Mouse (Mus musculus): ENCODE results near the gene D1Pas1. TPM values are rescaled to one million over a fixed set of nuclear protein-coding genes. Genes with fewer than 3 reads are reported as not detected.

The D1Pas1 gene
- polyA plus RNA-seq, 1 experiment from 2014 or later: 0.15 TPM

DNA sequence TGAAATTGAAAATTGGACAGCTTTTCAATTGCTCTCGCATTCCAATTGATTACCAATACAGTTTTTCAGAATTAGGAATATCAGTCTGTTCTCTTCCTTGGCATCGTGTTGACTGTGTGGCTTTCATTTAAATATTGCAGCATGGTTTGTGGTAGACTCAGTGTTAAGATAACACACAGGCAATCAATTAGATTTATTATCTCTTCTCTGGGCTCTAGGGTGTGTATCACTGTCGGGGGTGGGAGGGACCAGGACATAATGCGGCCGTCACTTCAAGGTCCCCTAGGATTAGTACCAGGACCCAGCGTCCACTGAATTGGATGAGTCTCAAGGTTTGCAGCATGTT, 36.4 kb upstream of the D1Pas1 start:
- ATAC-seq (ENCODE audit: low FRiP score) (no peak), DNase-seq (ENCODE audit: low spot score, missing footprints) (peak; percentile 68)
- H3K27me3 ChIP-seq (ENCODE audit: control insufficient read depth, insufficient read depth, low read length): peaks cover 6% of the 10 kb centered on the region; the same call in 1 of the 2 replicates
- H3K4me1 ChIP-seq (ENCODE audit: control insufficient read depth, insufficient read depth, low read length): no peaks in the 10 kb centered on the region
- H3K27ac ChIP-seq (ENCODE audit: low read depth, low read length): no peak overlapping the region
- no peaks in the 10 kb centered on the region for H3K36me3 ChIP-seq (ENCODE audit: control insufficient read depth, insufficient read depth, low read length)
- H3K4me2 ChIP-seq: no peak overlapping the region
- H3K4me3 ChIP-seq (ENCODE audit: low read depth, low read length): no peak overlapping the region
- no peaks in the 10 kb centered on the region for H3K9me3 ChIP-seq (ENCODE audit: control insufficient read depth, low read length)
- 85% methylated on average over 6 of the region's 6 CpGs for WGBS
- no peak overlapping the region for H3K9ac ChIP-seq (ENCODE audit: low read length)

DNA sequence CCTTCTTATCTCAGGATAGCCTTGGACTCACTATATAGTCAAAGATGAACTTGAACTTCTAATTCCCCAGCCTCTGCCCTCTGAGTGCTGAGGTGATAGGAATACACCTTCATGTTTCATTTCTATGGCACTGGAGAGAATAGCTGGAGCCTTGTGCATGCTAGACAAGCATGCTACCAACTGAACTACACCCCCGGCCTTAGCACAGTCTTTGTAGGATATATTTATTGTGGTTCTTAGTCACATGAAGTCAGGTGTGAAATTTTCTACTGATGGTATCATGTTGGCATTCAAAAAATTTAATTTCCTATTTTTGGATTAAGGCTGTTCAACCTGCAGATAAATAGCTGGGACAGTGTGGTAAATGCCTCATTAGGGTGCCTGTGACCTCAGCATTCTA, 33.0 kb upstream of the D1Pas1 start:
- 88% methylated on average over 1 of the region's 1 CpGs for WGBS
- no peaks in the 10 kb centered on the region for H3K36me3 ChIP-seq (ENCODE audit: control insufficient read depth, insufficient read depth, low read length)
- H3K27ac ChIP-seq (ENCODE audit: low read depth, low read length): no peak overlapping the region
- no peak overlapping the region for H3K9ac ChIP-seq (ENCODE audit: low read length)
- H3K4me3 ChIP-seq (ENCODE audit: low read depth, low read length): no peak overlapping the region
- no peaks in the 10 kb centered on the region for H3K4me1 ChIP-seq (ENCODE audit: control insufficient read depth, insufficient read depth, low read length)
- no peak overlapping the region for H3K4me2 ChIP-seq
- H3K9me3 ChIP-seq (ENCODE audit: control insufficient read depth, low read length): no peaks in the 10 kb centered on the region
- DNase-seq (ENCODE audit: low spot score, missing footprints): peak; percentile 44
- H3K27me3 ChIP-seq (ENCODE audit: control insufficient read depth, insufficient read depth, low read length): no peaks in the 10 kb centered on the region
- no peak for ATAC-seq (ENCODE audit: low FRiP score)

DNA sequence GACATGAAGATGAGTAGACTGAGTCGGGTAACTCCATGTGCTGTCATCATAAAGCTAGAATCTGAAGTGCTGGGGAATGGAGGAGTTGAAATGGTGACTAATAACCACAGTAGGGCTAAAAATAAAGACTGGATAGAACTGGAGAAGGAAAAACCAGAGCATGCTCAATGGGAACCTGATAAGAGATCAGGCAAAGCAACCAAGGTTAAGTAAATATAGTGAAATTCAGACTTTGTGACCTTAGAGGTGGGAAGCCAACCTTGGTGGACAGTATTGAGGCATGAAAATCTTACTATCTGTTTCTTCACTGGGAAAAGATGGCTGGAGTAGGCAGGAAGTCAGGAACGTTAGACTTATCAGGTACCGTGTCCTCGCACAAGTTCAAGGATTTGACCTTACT, 14.8 kb upstream of the D1Pas1 start:
- Histone ChIP-seq H3K4me2 (no peak overlapping the region), H3K4me1 (ENCODE audit: control insufficient read depth, insufficient read depth, low read length) (no peaks in the 10 kb centered on the region), H3K36me3 (ENCODE audit: control insufficient read depth, insufficient read depth, low read length) (no peaks in the 10 kb centered on the region), H3K27me3 (ENCODE audit: control insufficient read depth, insufficient read depth, low read length) (no peaks in the 10 kb centered on the region), H3K27ac (ENCODE audit: low read depth, low read length) (no peak overlapping the region), H3K9me3 (ENCODE audit: control insufficient read depth, low read length) (no peaks in the 10 kb centered on the region), H3K9ac (ENCODE audit: low read length) (no peak overlapping the region), H3K4me3 (ENCODE audit: low read depth, low read length) (no peak overlapping the region)
- no peak for ATAC-seq (ENCODE audit: low FRiP score)
- WGBS: 97% methylated on average over 4 of the region's 4 CpGs
- DNase-seq (ENCODE audit: low spot score, missing footprints): no peak

DNA sequence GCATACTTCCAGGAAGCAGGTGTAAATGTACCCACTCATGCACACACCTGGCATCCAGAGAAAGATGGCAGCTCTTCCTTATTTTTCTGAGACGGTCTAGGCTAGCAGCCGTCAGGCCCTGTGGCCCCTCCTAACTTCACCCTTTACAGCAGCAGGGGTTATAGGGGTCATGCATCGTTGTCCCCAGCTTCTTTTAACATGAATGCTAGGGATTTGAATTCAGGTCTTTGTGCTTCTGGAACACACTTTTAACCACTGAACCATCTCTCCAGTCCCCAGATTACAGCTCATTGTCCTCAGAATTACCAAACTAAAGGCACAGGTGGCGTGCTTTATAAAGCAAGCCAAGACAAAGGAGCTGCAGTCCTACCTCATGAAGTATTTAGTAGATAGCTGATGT, 12.6 kb upstream of the D1Pas1 start:
- 75% methylated on average over 4 of the region's 4 CpGs for WGBS
- no peaks in the 10 kb centered on the region for H3K27me3 ChIP-seq (ENCODE audit: control insufficient read depth, insufficient read depth, low read length)

DNA sequence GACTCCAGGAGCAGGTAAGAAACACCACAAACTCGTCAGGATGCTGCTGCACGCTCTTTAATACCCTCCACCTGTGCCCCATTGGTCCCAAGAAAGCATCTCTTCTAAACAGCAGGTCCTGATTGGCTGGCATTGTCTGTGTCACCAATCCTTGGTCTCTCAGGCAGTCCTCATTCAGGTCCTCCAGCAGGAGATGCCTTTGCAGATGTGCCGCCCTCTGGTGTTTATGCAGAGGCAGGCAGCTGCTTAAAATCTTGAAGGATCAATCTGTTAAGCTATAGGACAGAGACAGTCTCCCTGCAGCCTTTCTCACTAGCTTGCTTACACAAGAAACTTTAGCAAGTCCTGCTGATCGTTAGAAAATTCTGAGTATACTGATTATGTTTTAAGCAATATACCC, 7.8 kb upstream of the D1Pas1 start:
- no peak overlapping the region for H3K4me3 ChIP-seq (ENCODE audit: low read depth, low read length)
- WGBS: 49% methylated on average over 4 of the region's 4 CpGs
- no peaks in the 10 kb centered on the region for H3K27me3 ChIP-seq (ENCODE audit: control insufficient read depth, insufficient read depth, low read length)
- H3K9ac ChIP-seq (ENCODE audit: low read length): no peak overlapping the region
- ATAC-seq (ENCODE audit: low FRiP score) (no peak), DNase-seq (ENCODE audit: low spot score, missing footprints) (no peak)
- no peaks in the 10 kb centered on the region for H3K4me1 ChIP-seq (ENCODE audit: control insufficient read depth, insufficient read depth, low read length)
- no peak overlapping the region for H3K4me2 ChIP-seq
- no peaks in the 10 kb centered on the region for H3K9me3 ChIP-seq (ENCODE audit: control insufficient read depth, low read length)
- no peak overlapping the region for H3K27ac ChIP-seq (ENCODE audit: low read depth, low read length)
- H3K36me3 ChIP-seq (ENCODE audit: control insufficient read depth, insufficient read depth, low read length): no peaks in the 10 kb centered on the region

More for the DNA sequence above, 12.6 kb upstream of the D1Pas1 start:
- Histone ChIP-seq H3K36me3 (ENCODE audit: control insufficient read depth, insufficient read depth, low read length) (no peaks in the 10 kb centered on the region), H3K4me3 (ENCODE audit: low read depth, low read length) (no peak overlapping the region), H3K9ac (ENCODE audit: low read length) (no peak overlapping the region), H3K9me3 (ENCODE audit: control insufficient read depth, low read length) (no peaks in the 10 kb centered on the region), H3K27ac (ENCODE audit: low read depth, low read length) (no peak overlapping the region), H3K4me1 (ENCODE audit: control insufficient read depth, insufficient read depth, low read length) (no peaks in the 10 kb centered on the region), H3K4me2 (no peak overlapping the region)
- ATAC-seq (ENCODE audit: low FRiP score): no peak
- DNase-seq (ENCODE audit: low spot score, missing footprints): peak; percentile 69

DNA sequence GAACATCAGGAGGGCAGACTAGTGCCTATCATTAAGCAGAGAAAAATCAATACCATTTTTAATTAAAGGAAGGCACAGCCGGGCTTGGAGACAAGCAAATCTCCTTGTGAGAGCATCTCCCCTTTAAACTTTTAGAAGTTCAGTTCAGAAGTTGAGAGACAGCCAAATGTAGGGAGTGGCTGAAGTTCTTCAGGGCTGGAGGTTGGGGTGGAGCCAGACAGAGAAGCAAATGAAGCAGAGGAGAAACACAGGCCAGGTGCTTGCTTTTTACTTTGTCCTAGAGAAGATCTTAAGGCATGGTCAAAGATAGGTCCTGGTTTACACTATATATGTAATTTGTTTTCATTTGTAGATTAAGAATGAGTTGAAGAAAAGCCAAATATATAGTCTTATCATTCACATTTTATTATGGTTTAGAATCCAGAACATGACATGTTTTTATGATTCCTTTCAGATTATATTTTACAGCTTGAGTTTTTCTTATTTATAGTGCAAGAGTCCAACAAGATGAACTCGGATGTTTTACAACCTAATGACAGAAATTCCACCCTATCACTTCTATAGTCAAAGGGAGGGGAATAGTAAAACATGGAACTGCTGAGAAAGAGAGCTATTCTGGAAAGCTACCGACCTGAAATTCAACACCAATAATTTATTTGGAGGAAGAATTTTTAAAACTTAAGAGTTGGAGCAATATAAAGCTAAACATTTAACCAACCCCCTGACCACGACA, 2.9 kb upstream of the D1Pas1 start:
- Histone ChIP-seq H3K4me3 (ENCODE audit: low read depth, low read length) (no peak overlapping the region), H3K9me3 (ENCODE audit: control insufficient read depth, low read length) (peaks cover 11% of the 10 kb centered on the region; the same call in 1 of the 2 replicates), H3K27me3 (ENCODE audit: control insufficient read depth, insufficient read depth, low read length) (no peaks in the 10 kb centered on the region), H3K9ac (ENCODE audit: low read length) (no peak overlapping the region), H3K27ac (ENCODE audit: low read depth, low read length) (no peak overlapping the region), H3K4me2 (no peak overlapping the region), H3K36me3 (ENCODE audit: control insufficient read depth, insufficient read depth, low read length) (no peaks in the 10 kb centered on the region), H3K4me1 (ENCODE audit: control insufficient read depth, insufficient read depth, low read length) (no peaks in the 10 kb centered on the region)
- peak; percentile 21 for DNase-seq (ENCODE audit: low spot score, missing footprints)
- 71% methylated on average over 4 of the region's 4 CpGs for WGBS
- ATAC-seq (ENCODE audit: low FRiP score): no peak

DNA sequence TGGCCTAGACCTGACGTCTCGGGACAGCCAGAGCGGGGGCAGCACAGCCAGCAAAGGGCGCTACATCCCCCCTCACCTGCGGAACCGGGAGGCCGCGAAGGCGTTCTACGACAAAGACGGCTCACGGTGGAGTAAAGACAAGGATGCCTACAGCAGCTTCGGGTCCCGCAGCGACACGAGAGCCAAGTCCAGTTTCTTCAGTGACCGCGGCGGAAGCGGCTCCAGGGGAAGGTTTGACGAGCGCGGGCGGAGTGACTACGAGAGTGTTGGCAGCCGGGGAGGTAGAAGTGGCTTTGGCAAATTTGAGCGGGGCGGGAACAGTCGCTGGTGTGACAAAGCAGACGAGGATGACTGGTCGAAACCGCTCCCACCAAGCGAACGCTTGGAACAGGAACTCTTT, 710 bp downstream of the D1Pas1 start:
- Histone ChIP-seq H3K4me3 (ENCODE audit: low read depth, low read length) (no peak overlapping the region), H3K9ac (ENCODE audit: low read length) (no peak overlapping the region), H3K27ac (ENCODE audit: low read depth, low read length) (no peak overlapping the region), H3K27me3 (ENCODE audit: control insufficient read depth, insufficient read depth, low read length) (no peaks in the 10 kb centered on the region), H3K9me3 (ENCODE audit: control insufficient read depth, low read length) (peaks cover 11% of the 10 kb centered on the region; the same call in 1 of the 2 replicates), H3K4me1 (ENCODE audit: control insufficient read depth, insufficient read depth, low read length) (no peaks in the 10 kb centered on the region), H3K36me3 (ENCODE audit: control insufficient read depth, insufficient read depth, low read length) (no peaks in the 10 kb centered on the region), H3K4me2 (no peak overlapping the region)
- 93% methylated on average over 34 of the region's 34 CpGs for WGBS
- ATAC-seq (ENCODE audit: low FRiP score) (no peak), DNase-seq (ENCODE audit: low spot score, missing footprints) (no peak)

DNA sequence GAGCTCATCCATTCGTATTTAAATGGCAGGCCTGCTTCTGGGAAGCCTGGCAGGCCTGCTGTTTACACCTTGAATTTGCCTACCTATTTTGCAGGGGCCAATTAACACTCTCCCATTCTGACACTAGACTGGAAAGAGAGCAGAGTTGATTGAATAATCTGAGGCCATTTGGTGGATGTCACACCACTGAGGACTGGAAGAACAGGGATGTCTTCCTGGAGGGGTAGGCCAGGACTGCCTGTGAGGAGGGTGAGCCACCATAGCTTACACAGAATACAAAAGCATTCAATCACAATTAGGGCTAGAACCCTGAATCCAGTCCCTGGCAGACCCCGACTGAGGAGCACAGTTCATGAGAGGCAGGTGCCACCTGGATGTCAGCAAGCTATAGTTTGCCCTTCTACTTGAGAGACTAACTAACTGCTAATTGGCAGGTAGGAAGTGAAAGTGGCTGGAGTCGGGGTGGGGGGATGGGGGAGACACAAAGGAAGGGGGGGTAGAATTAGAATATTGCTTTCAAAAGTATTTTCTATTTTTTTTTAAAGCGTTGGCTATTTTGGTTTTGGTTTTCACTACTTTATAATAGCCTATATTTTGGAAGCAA, 9.8 kb downstream of the D1Pas1 start:
- Histone ChIP-seq H3K27me3 (ENCODE audit: control insufficient read depth, insufficient read depth, low read length) (no peaks in the 10 kb centered on the region), H3K9ac (ENCODE audit: low read length) (no peak overlapping the region), H3K4me3 (ENCODE audit: low read depth, low read length) (no peak overlapping the region), H3K36me3 (ENCODE audit: control insufficient read depth, insufficient read depth, low read length) (no peaks in the 10 kb centered on the region), H3K27ac (ENCODE audit: low read depth, low read length) (no peak overlapping the region), H3K4me2 (no peak overlapping the region), H3K9me3 (ENCODE audit: control insufficient read depth, low read length) (no peaks in the 10 kb centered on the region), H3K4me1 (ENCODE audit: control insufficient read depth, insufficient read depth, low read length) (0 out of 2 replicates have a peak, but pooled peaks cover 2% of the 10 kb centered on the region)
- ATAC-seq (ENCODE audit: low FRiP score): no peak
- DNase-seq (ENCODE audit: low spot score, missing footprints): peak; percentile 65
- WGBS: 67% methylated on average over 4 of the region's 4 CpGs

DNA sequence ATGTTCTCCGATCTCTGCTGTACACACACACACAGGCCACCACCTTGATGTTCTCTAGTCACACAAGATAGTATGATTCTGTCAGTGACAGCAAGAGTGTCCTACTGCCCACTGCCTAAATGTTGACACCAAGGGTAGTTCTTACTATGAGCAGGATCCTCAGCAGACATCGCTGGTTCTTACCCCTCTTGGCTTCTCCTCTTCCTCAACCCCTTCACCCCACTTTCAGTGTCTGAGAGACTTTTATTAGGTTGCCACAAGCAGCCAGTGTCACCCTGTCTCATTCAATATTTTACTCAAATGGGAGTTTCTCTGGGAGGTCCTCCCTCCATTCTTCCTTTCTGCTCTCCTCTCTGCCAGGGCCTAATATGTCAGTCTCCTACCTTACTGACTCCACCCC, 10.6 kb downstream of the D1Pas1 start:
- H3K36me3 ChIP-seq (ENCODE audit: control insufficient read depth, insufficient read depth, low read length): no peaks in the 10 kb centered on the region
- no peaks in the 10 kb centered on the region for H3K27me3 ChIP-seq (ENCODE audit: control insufficient read depth, insufficient read depth, low read length)
- H3K4me3 ChIP-seq (ENCODE audit: low read depth, low read length): no peak overlapping the region
- H3K9ac ChIP-seq (ENCODE audit: low read length): no peak overlapping the region
- ATAC-seq (ENCODE audit: low FRiP score) (0 out of 2 replicates have a peak, but pooled peaks have one; percentile 30), DNase-seq (ENCODE audit: low spot score, missing footprints) (peak; percentile 51)
- no peaks in the 10 kb centered on the region for H3K9me3 ChIP-seq (ENCODE audit: control insufficient read depth, low read length)
- no peak overlapping the region for H3K4me2 ChIP-seq
- WGBS: 93% methylated on average over 2 of the region's 2 CpGs
- 0 out of 2 replicates have a peak, but pooled peaks cover 2% of the 10 kb centered on the region for H3K4me1 ChIP-seq (ENCODE audit: control insufficient read depth, insufficient read depth, low read length)
- H3K27ac ChIP-seq (ENCODE audit: low read depth, low read length): no peak overlapping the region
